Mouse (Mus musculus): ENCODE measurements around the gene Agmo. TPM values are rescaled to one million over a fixed set of nuclear protein-coding genes. Genes with fewer than 3 reads are reported as not detected.

The Agmo gene
- polyA plus RNA-seq, 1 experiment from 2014 or later = 0.52 TPM

DNA sequence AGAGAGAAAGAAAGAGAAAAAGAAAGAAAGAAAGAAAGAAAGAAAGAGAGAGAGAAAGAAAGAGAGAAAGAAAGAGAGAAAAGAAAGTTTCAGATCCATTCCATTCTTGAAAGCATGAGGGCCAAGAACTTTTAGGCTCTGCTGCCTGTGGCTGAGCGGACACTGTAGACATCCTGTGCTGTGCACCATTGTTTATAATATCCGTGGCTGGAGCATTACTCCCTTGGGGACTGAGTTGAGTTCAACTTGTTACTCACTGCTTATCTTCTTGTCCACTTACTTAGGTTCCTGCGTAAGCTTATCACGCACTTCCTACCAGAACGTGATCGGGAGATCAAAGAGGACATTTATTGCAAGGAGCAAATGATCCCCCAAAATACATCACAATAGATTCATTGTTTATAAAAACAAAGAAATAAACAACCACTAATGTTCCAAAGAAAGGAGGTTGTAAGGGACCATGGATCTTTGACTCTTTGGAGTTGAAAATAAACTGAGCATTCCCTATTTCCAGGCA is 27.3 kb downstream of the Agmo start:
- no peak for DNase-seq (ENCODE audit: low spot score)
- Histone ChIP-seq H3K4me1 (ENCODE audit: control insufficient read depth, insufficient read depth, low read length) (no peaks in the 10 kb centered on the region), H3K4me3 (ENCODE audit: low read depth, low read length) (no peak overlapping the region), H3K27me3 (ENCODE audit: control insufficient read depth, insufficient read depth, low read length) (no peaks in the 10 kb centered on the region), H3K9ac (ENCODE audit: low read length) (no peak overlapping the region), H3K9me3 (ENCODE audit: control insufficient read depth, low read length) (no peaks in the 10 kb centered on the region), H3K36me3 (ENCODE audit: control insufficient read depth, insufficient read depth, low read length) (no peaks in the 10 kb centered on the region), H3K4me2 (ENCODE audit: low read depth) (no peak overlapping the region), H3K27ac (ENCODE audit: low read depth, low read length) (no peak overlapping the region)
- WGBS = 40% methylated on average over 6 of the region's 6 CpGs
- ATAC-seq (ENCODE audit: insufficient read depth, low FRiP score, low TSS enrichment) = no peak

- Histone ChIP-seq H3K4me3 (ENCODE audit: low read depth, low read length) (no peak overlapping the region), H3K4me2 (ENCODE audit: low read depth) (no peak overlapping the region), H3K27me3 (ENCODE audit: control insufficient read depth, insufficient read depth, low read length) (no peaks in the 10 kb centered on the region), H3K36me3 (ENCODE audit: control insufficient read depth, insufficient read depth, low read length) (no peaks in the 10 kb centered on the region), H3K9ac (ENCODE audit: low read length) (no peak overlapping the region), H3K9me3 (ENCODE audit: control insufficient read depth, low read length) (no peaks in the 10 kb centered on the region), H3K27ac (ENCODE audit: low read depth, low read length) (no peak overlapping the region), H3K4me1 (ENCODE audit: control insufficient read depth, insufficient read depth, low read length) (no peaks in the 10 kb centered on the region)
- 57% methylated on average over 3 of the region's 3 CpGs for WGBS
- ATAC-seq (ENCODE audit: insufficient read depth, low FRiP score, low TSS enrichment) (no peak), DNase-seq (ENCODE audit: low spot score) (no peak)
Observed at GRCm38 (mm10) chr12:37272660-37273059, 31.2 kb downstream of the Agmo start.

GRCm38 (mm10) chr12:37273964-37274657 is 32.7 kb downstream of the Agmo start:
- WGBS = 75% methylated on average over 5 of the region's 5 CpGs

GRCm38 (mm10) chr12:37274658-37275019 is 33.2 kb downstream of the Agmo start:
- Histone ChIP-seq H3K27me3 (ENCODE audit: control insufficient read depth, insufficient read depth, low read length) (no peaks in the 10 kb centered on the region), H3K9ac (ENCODE audit: low read length) (no peak overlapping the region), H3K27ac (ENCODE audit: low read depth, low read length) (no peak overlapping the region), H3K9me3 (ENCODE audit: control insufficient read depth, low read length) (no peaks in the 10 kb centered on the region), H3K4me3 (ENCODE audit: low read depth, low read length) (no peak overlapping the region), H3K36me3 (ENCODE audit: control insufficient read depth, insufficient read depth, low read length) (no peaks in the 10 kb centered on the region), H3K4me2 (ENCODE audit: low read depth) (no peak overlapping the region), H3K4me1 (ENCODE audit: control insufficient read depth, insufficient read depth, low read length) (no peaks in the 10 kb centered on the region)
- ATAC-seq (ENCODE audit: insufficient read depth, low FRiP score, low TSS enrichment) (no peak), DNase-seq (ENCODE audit: low spot score) (no peak)
- 53% methylated on average over 2 of the region's 2 CpGs for WGBS

More at GRCm38 (mm10) chr12:37273964-37274657, 32.7 kb downstream of the Agmo start:
- Histone ChIP-seq H3K4me3 (ENCODE audit: low read depth, low read length) (no peak overlapping the region), H3K4me2 (ENCODE audit: low read depth) (no peak overlapping the region), H3K9me3 (ENCODE audit: control insufficient read depth, low read length) (no peaks in the 10 kb centered on the region), H3K27ac (ENCODE audit: low read depth, low read length) (no peak overlapping the region), H3K4me1 (ENCODE audit: control insufficient read depth, insufficient read depth, low read length) (no peaks in the 10 kb centered on the region), H3K27me3 (ENCODE audit: control insufficient read depth, insufficient read depth, low read length) (no peaks in the 10 kb centered on the region), H3K36me3 (ENCODE audit: control insufficient read depth, insufficient read depth, low read length) (no peaks in the 10 kb centered on the region), H3K9ac (ENCODE audit: low read length) (no peak overlapping the region)
- DNase-seq (ENCODE audit: low spot score) (no peak), ATAC-seq (ENCODE audit: insufficient read depth, low FRiP score, low TSS enrichment) (no peak)

DNA sequence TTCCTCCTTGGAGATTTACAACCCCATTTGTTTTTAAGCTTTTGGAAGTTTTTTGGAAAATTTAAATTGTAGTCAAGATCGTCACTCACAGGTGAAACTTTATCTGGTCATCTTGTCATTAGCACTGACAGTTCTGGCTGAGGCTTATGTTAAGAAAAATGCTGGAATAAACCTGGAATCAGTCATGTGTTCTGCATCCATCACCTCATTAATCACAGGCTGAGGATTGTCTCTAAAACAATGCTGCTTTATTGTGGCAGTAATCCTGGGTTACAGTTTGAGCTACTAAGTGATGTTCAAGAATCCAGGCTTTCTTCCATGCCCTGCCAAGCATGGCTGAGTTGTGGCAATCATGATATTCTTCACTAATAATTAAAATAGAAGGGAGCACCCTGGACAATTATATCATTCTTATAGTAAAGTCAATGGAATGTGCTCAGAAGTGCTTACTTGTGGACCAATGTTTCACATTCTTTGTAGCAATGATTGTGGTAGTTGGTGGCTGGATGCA is 65.6 kb downstream of the Agmo start:
- Histone ChIP-seq H3K27me3 (ENCODE audit: control insufficient read depth, insufficient read depth, low read length) (no peaks in the 10 kb centered on the region), H3K9me3 (ENCODE audit: control insufficient read depth, low read length) (no peaks in the 10 kb centered on the region), H3K4me1 (ENCODE audit: control insufficient read depth, insufficient read depth, low read length) (no peaks in the 10 kb centered on the region), H3K27ac (ENCODE audit: low read depth, low read length) (no peak overlapping the region), H3K9ac (ENCODE audit: low read length) (no peak overlapping the region), H3K4me3 (ENCODE audit: low read depth, low read length) (no peak overlapping the region), H3K4me2 (ENCODE audit: low read depth) (no peak overlapping the region), H3K36me3 (ENCODE audit: control insufficient read depth, insufficient read depth, low read length) (no peaks in the 10 kb centered on the region)
- DNase-seq (ENCODE audit: low spot score) (no peak), ATAC-seq (ENCODE audit: insufficient read depth, low FRiP score, low TSS enrichment) (no peak)
- 57% methylated on average over 1 of the region's 1 CpGs for WGBS

DNA sequence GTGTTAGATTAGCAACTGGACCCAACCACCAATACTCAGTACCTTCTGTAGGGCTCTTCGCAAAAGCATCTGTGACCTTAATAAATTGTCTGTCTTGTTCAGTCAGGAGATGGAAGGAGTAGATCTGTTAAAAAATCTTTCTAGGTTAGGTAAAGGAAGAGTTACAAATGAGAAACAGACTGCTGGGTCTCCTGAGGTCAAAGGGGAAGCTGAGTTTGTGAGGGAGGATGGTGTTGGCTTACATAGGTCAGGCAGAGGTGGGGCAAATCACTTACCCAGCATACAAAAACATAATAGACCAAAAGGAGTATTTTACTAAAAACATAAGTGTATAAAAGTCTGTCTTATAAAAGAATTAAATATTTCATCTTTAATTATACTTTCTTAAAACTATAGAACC is 69.3 kb downstream of the Agmo start:
- ATAC-seq (ENCODE audit: insufficient read depth, low FRiP score, low TSS enrichment) (no peak), DNase-seq (ENCODE audit: low spot score) (no peak)

DNA sequence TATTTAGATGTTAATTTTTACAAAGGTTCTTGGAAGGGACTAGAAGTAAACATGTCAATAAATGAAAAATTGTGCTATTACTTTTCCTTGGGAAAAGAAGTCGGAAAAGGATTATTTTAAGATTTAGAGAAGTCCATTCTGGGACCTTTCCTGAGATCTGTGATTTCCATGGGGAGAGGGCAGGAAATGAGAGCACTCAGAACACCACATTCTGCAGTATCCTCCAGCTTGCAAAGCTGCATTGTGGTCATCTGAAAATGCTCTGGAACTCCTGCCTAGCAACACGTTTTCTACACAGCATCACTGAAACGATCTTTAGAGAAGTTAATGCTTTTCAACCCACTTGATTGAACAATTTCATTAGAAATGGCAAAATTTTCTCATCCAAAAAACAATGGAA is 81.4 kb downstream of the Agmo start:
- Histone ChIP-seq H3K27ac (ENCODE audit: low read depth, low read length) (no peak overlapping the region), H3K4me1 (ENCODE audit: control insufficient read depth, insufficient read depth, low read length) (no peaks in the 10 kb centered on the region), H3K4me3 (ENCODE audit: low read depth, low read length) (no peak overlapping the region), H3K36me3 (ENCODE audit: control insufficient read depth, insufficient read depth, low read length) (no peaks in the 10 kb centered on the region), H3K27me3 (ENCODE audit: control insufficient read depth, insufficient read depth, low read length) (no peaks in the 10 kb centered on the region), H3K4me2 (ENCODE audit: low read depth) (no peak overlapping the region), H3K9ac (ENCODE audit: low read length) (no peak overlapping the region), H3K9me3 (ENCODE audit: control insufficient read depth, low read length) (no peaks in the 10 kb centered on the region)
- DNase-seq (ENCODE audit: low spot score) = no peak
- no peak for ATAC-seq (ENCODE audit: insufficient read depth, low FRiP score, low TSS enrichment)
- WGBS = 64% methylated on average over 3 of the region's 3 CpGs

More for the DNA sequence above, 69.3 kb downstream of the Agmo start:
- no peak overlapping the region for H3K4me3 ChIP-seq (ENCODE audit: low read depth, low read length)
- H3K9me3 ChIP-seq (ENCODE audit: control insufficient read depth, low read length) = no peaks in the 10 kb centered on the region
- no peaks in the 10 kb centered on the region for H3K4me1 ChIP-seq (ENCODE audit: control insufficient read depth, insufficient read depth, low read length)
- H3K27ac ChIP-seq (ENCODE audit: low read depth, low read length) = no peak overlapping the region
- no peak overlapping the region for H3K9ac ChIP-seq (ENCODE audit: low read length)
- H3K4me2 ChIP-seq (ENCODE audit: low read depth) = no peak overlapping the region
- no peaks in the 10 kb centered on the region for H3K36me3 ChIP-seq (ENCODE audit: control insufficient read depth, insufficient read depth, low read length)
- 57% methylated on average over 1 of the region's 1 CpGs for WGBS
- no peaks in the 10 kb centered on the region for H3K27me3 ChIP-seq (ENCODE audit: control insufficient read depth, insufficient read depth, low read length)

GRCm38 (mm10) chr12:37334987-37335386 is 93.5 kb downstream of the Agmo start:
- no peaks in the 10 kb centered on the region for H3K36me3 ChIP-seq (ENCODE audit: control insufficient read depth, insufficient read depth, low read length)
- ATAC-seq (ENCODE audit: insufficient read depth, low FRiP score, low TSS enrichment) = no peak
- H3K27ac ChIP-seq (ENCODE audit: low read depth, low read length) = no peak overlapping the region
- 38% methylated on average over 5 of the region's 5 CpGs for WGBS
- DNase-seq (ENCODE audit: low spot score) = no peak
- no peak overlapping the region for H3K4me3 ChIP-seq (ENCODE audit: low read depth, low read length)
- H3K4me2 ChIP-seq (ENCODE audit: low read depth) = no peak overlapping the region
- H3K27me3 ChIP-seq (ENCODE audit: control insufficient read depth, insufficient read depth, low read length) = no peaks in the 10 kb centered on the region
- no peaks in the 10 kb centered on the region for H3K9me3 ChIP-seq (ENCODE audit: control insufficient read depth, low read length)
- H3K9ac ChIP-seq (ENCODE audit: low read length) = no peak overlapping the region
- H3K4me1 ChIP-seq (ENCODE audit: control insufficient read depth, insufficient read depth, low read length) = no peaks in the 10 kb centered on the region

DNA sequence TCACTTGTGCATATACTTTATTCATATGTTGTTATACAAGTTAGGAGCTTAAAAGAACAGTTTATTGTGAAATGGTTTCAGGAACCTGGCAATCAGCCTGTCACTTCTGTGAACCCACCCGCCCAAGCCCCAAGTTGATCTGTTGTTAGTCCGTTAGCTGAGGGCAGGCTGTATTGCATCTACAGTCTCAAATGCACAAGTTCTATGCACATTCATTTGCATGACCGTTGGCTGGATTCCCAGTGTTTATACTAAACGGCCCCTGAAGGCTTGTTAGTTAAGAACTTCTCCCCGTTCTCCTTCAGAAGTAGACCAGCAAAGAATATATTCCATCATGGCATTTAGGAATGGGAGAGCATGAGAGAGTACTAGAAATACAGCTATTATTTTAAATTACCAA is 102.8 kb downstream of the Agmo start:
- Histone ChIP-seq H3K9me3 (ENCODE audit: control insufficient read depth, low read length) (no peaks in the 10 kb centered on the region), H3K4me1 (ENCODE audit: control insufficient read depth, insufficient read depth, low read length) (no peaks in the 10 kb centered on the region), H3K27me3 (ENCODE audit: control insufficient read depth, insufficient read depth, low read length) (no peaks in the 10 kb centered on the region), H3K4me3 (ENCODE audit: low read depth, low read length) (no peak overlapping the region), H3K27ac (ENCODE audit: low read depth, low read length) (no peak overlapping the region), H3K4me2 (ENCODE audit: low read depth) (no peak overlapping the region), H3K9ac (ENCODE audit: low read length) (no peak overlapping the region), H3K36me3 (ENCODE audit: control insufficient read depth, insufficient read depth, low read length) (no peaks in the 10 kb centered on the region)
- 84% methylated on average over 5 of the region's 5 CpGs for WGBS
- ATAC-seq (ENCODE audit: insufficient read depth, low FRiP score, low TSS enrichment) (no peak), DNase-seq (ENCODE audit: low spot score) (no peak)

Measured in neural tube, embryonic 11.5 days (tissue).